Mouse (Mus musculus) liver, adult 2 months (tissue): Measurements from ENCODE around the gene Zfp366. TPM values are rescaled to one million over a fixed set of nuclear protein-coding genes. Genes with fewer than 3 reads are reported as not detected.

Source experiments
- DNase-seq: peaks from one replicate; pipeline ENCODE4 v3.0.0-alpha.2; 2011; ENCODE audit warnings: low read depth, low spot score; ENCODE audit errors: extremely low read depth
- H3K27ac ChIP-seq: fragments of 200-500 bp; replicated peaks from 2 replicates; pipeline ENCODE4 v1.5.1; 2012; ENCODE audit warnings: low read depth, mild to moderate bottlenecking, control low read depth, inconsistent platforms, low read length; ENCODE audit not compliant: insufficient read depth
- H3K27me3 ChIP-seq: fragments of 200-500 bp; 2 replicates; pipeline ENCODE4 v1.6.1; 2012; ENCODE audit warnings: mild to moderate bottlenecking, moderate library complexity, low read length, inconsistent platforms; ENCODE audit not compliant: control insufficient read depth, insufficient read depth
- H3K36me3 ChIP-seq: fragments of 200-500 bp; 2 replicates; pipeline ENCODE4 v1.6.1; 2012; ENCODE audit warnings: low read length, inconsistent platforms; ENCODE audit not compliant: control insufficient read depth, insufficient read depth
- H3K4me1 ChIP-seq: fragments of 200-500 bp; 2 replicates; pipeline ENCODE4 v1.6.1; 2011; ENCODE audit warnings: low read length; ENCODE audit not compliant: control insufficient read depth, insufficient read depth
- H3K4me3 ChIP-seq: fragments of 200-500 bp; 2 replicates; pipeline ENCODE4 v1.5.1; 2011; ENCODE audit warnings: low read depth, mild to moderate bottlenecking, control low read depth, low read length, moderate library complexity; ENCODE audit not compliant: insufficient read depth
- H3K79me2 ChIP-seq: fragments of 200-500 bp; 2 replicates; pipeline ENCODE4 v1.6.1; 2012; ENCODE audit warnings: inconsistent platforms, mild to moderate bottlenecking, low read length, moderate library complexity; ENCODE audit not compliant: control insufficient read depth, insufficient read depth
- H3K9ac ChIP-seq: fragments of 200-500 bp; 2 replicates; pipeline ENCODE4 v1.6.1; 2012; ENCODE audit warnings: low read depth, mild to moderate bottlenecking, control low read depth, inconsistent platforms, low read length
- CTCF ChIP-seq: fragments of 200-500 bp; IDR thresholded peaks from 2 replicates; pipeline ENCODE4 v1.5.1; 2011; ENCODE audit warnings: low read depth, low read length, control low read depth
- POLR2A ChIP-seq: fragments of 200-500 bp; IDR thresholded peaks from 2 replicates; pipeline ENCODE4 v1.6.1; 2011; ENCODE audit warnings: low read length, control low read depth; ENCODE audit not compliant: insufficient read depth; ENCODE audit errors: extremely low read depth
- WGBS: fragments of 180-500 bp; shearing (Covaris S2); methylation state at CpG from one replicate; pipeline ENCODE4 v1.1.7; 2018; 5-methylcytosine and 5-hydroxymethylcytosine counted together
- polyA plus RNA-seq: library from polyadenylated mRNA; depleted of rRNA; stranded (reverse); fragments of >200 nt; gene quantifications from 2 replicates; pipeline ENCODE4 v1.2.3, GENCODE M21; 2012
- total RNA-seq: library from RNA; depleted of rRNA; stranded (reverse); fragments of >200 nt; gene quantifications from 2 replicates; pipeline ENCODE4 v1.2.3, GENCODE M21; 2014

Zfp366 gene
- total and polyA plus RNA-seq, 2 experiments = 0.56 to 0.74 TPM

DNA sequence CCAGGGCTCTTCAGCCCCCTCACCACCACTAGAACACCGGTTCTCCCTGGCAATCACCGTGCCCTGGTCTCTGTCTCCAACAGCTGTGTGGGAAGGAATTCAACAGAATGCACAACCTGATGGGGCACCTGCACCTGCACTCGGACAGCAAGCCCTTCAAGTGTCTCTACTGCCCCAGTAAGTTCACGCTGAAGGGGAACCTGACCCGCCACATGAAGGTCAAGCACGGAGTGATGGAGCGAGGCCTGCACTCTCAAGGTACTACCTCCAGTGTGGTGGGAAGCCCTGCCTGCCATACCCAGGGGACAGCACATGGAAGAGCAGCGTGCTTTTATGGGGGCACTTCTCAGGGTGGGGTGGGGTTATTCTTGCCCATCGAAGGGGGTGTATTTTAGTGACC is 59.2 kb downstream of the Zfp366 start:
- no peak overlapping the region for H3K27ac ChIP-seq
- no peaks in the 10 kb centered on the region for H3K27me3 ChIP-seq
- no peaks in the 10 kb centered on the region for H3K36me3 ChIP-seq
- H3K4me3 ChIP-seq = no peak overlapping the region
- WGBS = 90% methylated on average over 9 of the region's 9 CpGs
- no peak overlapping the region for H3K9ac ChIP-seq
- no peak for TF ChIP-seq CTCF
- TF ChIP-seq POLR2A = no peak
- no peaks in the 10 kb centered on the region for H3K79me2 ChIP-seq
- H3K4me1 ChIP-seq = no peaks in the 10 kb centered on the region
- DNase-seq = no peak

DNA sequence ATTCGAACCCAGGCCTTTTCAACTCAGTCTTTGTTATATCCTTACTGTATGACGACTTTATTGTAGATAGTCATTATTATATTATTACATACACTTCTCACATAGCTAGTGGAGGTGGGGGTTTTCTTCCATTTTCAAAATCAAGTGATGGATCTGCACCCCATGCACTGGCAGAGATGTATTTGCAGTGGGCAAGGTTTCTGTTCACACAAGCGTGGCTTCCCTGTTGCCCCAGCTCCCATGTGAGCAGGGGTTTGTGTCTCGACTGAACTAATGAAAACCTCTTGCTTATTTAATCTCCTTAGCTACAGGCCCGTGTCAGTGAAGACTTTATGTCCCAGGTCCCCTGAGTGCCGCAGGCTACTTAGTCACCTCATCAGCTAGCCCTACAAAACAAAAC is 59.8 kb downstream of the Zfp366 start:
- Histone ChIP-seq H3K79me2 (no peaks in the 10 kb centered on the region), H3K9ac (no peak overlapping the region), H3K27ac (no peak overlapping the region), H3K4me3 (no peak overlapping the region), H3K27me3 (no peaks in the 10 kb centered on the region), H3K36me3 (no peaks in the 10 kb centered on the region), H3K4me1 (no peaks in the 10 kb centered on the region)
- WGBS = 72% methylated on average over 6 of the region's 6 CpGs
- TF ChIP-seq POLR2A = no peak
- TF ChIP-seq CTCF = no peak
- DNase-seq = no peak

DNA sequence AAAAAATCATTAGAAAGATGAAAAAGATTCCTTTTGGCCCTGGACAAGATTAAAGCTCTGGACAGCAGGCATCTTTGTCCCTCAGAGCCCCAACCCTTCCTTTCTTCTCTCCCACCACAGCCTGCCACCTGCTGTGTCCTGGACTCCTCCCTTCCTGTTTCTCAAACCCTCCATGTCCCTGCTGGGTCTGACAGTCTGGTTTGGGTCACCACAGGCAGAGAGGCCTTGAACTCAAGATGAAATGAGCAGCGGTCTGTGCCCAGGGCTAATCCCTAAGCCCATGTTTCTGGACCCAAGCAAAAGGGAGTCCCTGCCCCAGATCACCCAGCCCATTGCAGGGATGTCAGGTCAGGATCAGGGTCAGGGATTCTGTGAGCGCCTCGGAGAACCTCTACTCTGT is 60.3 kb downstream of the Zfp366 start:
- H3K27ac ChIP-seq = no peak overlapping the region
- DNase-seq = no peak
- H3K36me3 ChIP-seq = no peaks in the 10 kb centered on the region
- no peaks in the 10 kb centered on the region for H3K4me1 ChIP-seq
- TF ChIP-seq CTCF (no peak), POLR2A (no peak)
- no peaks in the 10 kb centered on the region for H3K27me3 ChIP-seq
- no peak overlapping the region for H3K9ac ChIP-seq
- H3K4me3 ChIP-seq = no peak overlapping the region
- WGBS = 53% methylated on average over 3 of the region's 3 CpGs
- no peaks in the 10 kb centered on the region for H3K79me2 ChIP-seq

DNA sequence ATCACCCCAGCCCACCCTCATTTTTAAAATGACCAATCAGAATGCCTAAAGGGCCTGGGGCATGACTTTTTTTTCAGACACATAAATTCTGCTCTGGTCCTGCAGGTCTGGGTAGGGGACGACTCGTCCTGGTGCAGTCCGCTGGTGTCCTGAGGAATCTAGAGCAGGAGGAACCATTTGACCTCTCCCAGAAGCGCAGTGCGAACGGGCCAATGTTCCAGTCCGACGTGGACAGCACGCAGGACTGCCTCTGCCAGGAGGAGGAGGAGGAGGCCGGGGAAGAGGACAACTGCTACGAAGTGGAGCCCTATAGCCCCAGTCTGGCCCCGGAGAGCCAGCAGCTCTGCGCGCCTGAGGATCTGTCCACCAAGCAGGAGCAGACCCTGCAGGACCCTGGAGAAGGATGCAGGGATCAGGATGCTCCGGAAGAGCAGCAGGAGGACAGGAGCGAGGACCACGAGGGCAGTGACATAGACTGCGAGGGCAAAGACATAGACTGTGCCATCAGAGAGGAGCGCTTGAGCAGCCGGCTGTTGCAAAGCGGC is 61.4 kb downstream of the Zfp366 start:
- Histone ChIP-seq H3K27ac (no peak overlapping the region), H3K79me2 (no peaks in the 10 kb centered on the region), H3K4me1 (no peaks in the 10 kb centered on the region), H3K27me3 (no peaks in the 10 kb centered on the region), H3K36me3 (no peaks in the 10 kb centered on the region), H3K4me3 (no peak overlapping the region), H3K9ac (no peak overlapping the region)
- no peak for DNase-seq
- TF ChIP-seq POLR2A = no peak
- no peak for TF ChIP-seq CTCF
- WGBS = 83% methylated on average over 21 of the region's 21 CpGs

DNA sequence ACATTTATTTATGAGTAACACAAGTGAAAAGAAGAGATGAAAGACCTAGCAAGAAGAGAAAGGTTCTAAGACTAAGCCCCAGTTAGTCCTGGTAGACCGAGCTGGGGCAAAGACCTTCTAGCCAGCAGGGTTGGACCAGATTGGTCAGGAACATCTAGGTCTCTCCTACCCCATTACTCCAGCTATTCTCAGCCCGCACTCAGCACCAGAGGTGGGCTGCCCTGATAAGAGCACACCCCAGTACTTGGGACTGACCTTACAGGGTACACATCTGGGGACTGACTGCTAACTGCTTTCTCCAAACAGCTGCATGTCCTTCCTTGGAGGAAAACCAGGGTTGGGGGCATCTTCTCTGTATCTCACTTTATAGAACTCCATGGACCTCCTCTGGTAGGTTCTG is 66.2 kb downstream of the Zfp366 start:
- Histone ChIP-seq H3K4me1 (no peaks in the 10 kb centered on the region), H3K9ac (no peak overlapping the region), H3K79me2 (no peaks in the 10 kb centered on the region), H3K4me3 (no peak overlapping the region), H3K27me3 (no peaks in the 10 kb centered on the region), H3K36me3 (no peaks in the 10 kb centered on the region), H3K27ac (no peak overlapping the region)
- WGBS = 93% methylated on average over 2 of the region's 2 CpGs
- no peak for DNase-seq
- TF ChIP-seq CTCF (no peak), POLR2A (no peak)

DNA sequence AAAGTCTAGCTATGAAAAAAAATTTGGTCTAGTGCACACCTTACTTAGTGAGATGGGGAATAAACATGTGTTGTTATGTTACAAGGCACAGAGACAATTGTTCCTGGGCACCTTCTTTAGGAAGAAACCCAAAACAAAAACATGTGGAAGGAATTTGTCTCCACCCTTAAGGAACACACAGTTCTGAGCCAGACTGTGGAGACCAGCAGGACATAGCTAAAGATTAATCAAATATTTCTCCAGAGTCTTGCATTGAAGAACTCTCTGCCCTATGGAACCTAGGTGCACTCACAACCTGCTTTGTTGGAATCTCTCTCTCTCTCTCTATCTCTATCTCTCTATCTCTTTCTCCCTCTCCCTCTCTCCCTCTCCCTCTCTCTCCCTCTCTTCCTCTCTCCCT is 69.6 kb downstream of the Zfp366 start:
- DNase-seq = no peak
- Histone ChIP-seq H3K27me3 (no peaks in the 10 kb centered on the region), H3K27ac (no peak overlapping the region)

More for the DNA sequence above, 69.6 kb downstream of the Zfp366 start:
- Histone ChIP-seq H3K9ac (no peak overlapping the region), H3K4me1 (no peaks in the 10 kb centered on the region), H3K36me3 (no peaks in the 10 kb centered on the region), H3K79me2 (no peaks in the 10 kb centered on the region), H3K4me3 (no peak overlapping the region)
- TF ChIP-seq CTCF (no peak), POLR2A (no peak)
